Mouse (Mus musculus): ENCODE data around the gene Mgrn1. TPM values are rescaled to one million over a fixed set of nuclear protein-coding genes. Genes with fewer than 3 reads are reported as not detected.

Gene Mgrn1
- polyA plus RNA-seq, 1 experiment from 2014 or later = 30.4 TPM

DNA sequence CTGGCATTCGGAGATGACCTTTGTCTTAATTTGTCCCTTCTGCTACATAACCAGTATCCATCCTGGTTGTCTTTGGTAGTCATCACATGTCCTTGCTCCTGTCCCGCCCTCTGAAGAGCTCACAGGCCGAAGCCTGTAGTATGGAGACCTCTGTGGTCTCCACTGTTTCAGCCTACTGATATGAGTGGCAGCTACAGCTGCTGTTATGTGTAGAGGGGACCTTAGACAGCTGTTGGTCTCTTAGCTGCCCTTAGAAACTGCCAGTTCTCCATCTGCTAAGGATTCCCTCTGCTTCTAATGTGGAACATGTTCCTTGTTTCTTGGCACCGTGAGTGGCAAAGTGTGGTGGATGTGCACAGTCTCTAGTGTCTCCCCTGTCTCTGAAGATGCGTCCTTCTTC lies 37.9 kb downstream of the Mgrn1 start:
- Histone ChIP-seq H3K4me2 (ENCODE audit: low read depth, low read length) (no peak overlapping the region), H3K4me3 (ENCODE audit: low read depth, low read length) (no peak overlapping the region), H3K27me3 (ENCODE audit: control insufficient read depth, insufficient read depth, low read depth, low read length) (no peaks in the 10 kb centered on the region), H3K27ac (ENCODE audit: low read length) (no peak overlapping the region), H3K36me3 (ENCODE audit: control insufficient read depth, insufficient read depth) (peaks cover 6% of the 10 kb centered on the region), H3K9me3 (replicated peaks; ENCODE audit: control insufficient read depth, low read length) (no peaks in the 10 kb centered on the region), H3K9ac (ENCODE audit: low read depth, low read length) (no peak overlapping the region), H3K4me1 (ENCODE audit: control insufficient read depth, low read depth, low read length) (no peaks in the 10 kb centered on the region; the same call in 1 of the 2 replicates)
- WGBS (ENCODE audit: insufficient replicate concordance) = 69% methylated on average over 5 of the region's 5 CpGs
- ATAC-seq (ENCODE audit: low read depth) = no peak

DNA sequence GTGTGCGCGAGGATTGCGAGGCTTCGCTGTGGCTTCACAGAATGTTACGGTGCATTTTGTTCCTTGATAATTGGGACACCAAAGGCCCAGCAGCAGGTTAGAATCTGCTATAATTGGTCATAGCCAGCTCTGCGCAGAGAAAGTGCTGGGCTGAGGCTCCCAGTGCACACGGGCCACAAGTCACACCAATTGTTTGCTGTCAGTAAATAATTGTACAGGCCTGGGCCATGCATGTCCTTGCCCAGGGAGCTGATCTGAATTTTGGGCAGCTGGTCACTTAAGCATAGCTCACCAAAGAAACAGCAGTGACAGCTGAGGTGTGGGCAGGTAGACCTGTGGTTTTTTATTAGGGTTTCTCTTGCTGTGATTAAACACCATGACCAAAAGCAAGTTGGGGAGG lies 41.9 kb downstream of the Mgrn1 start:
- Histone ChIP-seq H3K9me3 (replicated peaks; ENCODE audit: control insufficient read depth, low read length) (no peaks in the 10 kb centered on the region), H3K27me3 (ENCODE audit: control insufficient read depth, insufficient read depth, low read depth, low read length) (no peaks in the 10 kb centered on the region), H3K4me1 (ENCODE audit: control insufficient read depth, low read depth, low read length) (peaks cover 6% of the 10 kb centered on the region), H3K4me3 (ENCODE audit: low read depth, low read length) (no peak overlapping the region), H3K27ac (ENCODE audit: low read length) (peak overlapping the region; percentile 47), H3K9ac (ENCODE audit: low read depth, low read length) (no peak overlapping the region), H3K36me3 (ENCODE audit: control insufficient read depth, insufficient read depth) (peaks cover 10% of the 10 kb centered on the region), H3K4me2 (ENCODE audit: low read depth, low read length) (no peak overlapping the region)
- ATAC-seq (ENCODE audit: low read depth) = peak; percentile 71
- WGBS (ENCODE audit: insufficient replicate concordance) = 83% methylated on average over 7 of the region's 7 CpGs

DNA sequence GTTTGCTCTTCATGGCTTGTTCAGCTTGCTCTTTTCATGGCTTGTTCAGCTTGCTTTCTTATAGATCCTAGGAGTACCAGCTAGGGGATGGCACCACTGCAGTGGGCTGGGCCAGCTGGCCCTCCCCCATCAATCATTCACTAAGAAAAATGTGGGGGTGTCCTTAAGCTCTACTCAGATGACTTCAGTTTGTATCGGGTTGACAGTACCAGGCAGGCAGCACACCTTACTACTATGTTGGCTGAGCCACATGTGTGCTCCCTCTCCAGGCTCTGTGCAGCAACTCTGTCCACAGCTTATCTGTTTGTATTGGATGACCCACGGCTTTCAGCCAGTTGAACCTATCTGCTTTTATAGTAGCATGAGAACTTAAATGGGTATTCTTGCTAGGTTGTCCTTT lies 42.4 kb downstream of the Mgrn1 start:
- 50% methylated on average over 2 of the region's 2 CpGs for WGBS (ENCODE audit: insufficient replicate concordance)
- Histone ChIP-seq H3K9ac (ENCODE audit: low read depth, low read length) (no peak overlapping the region), H3K4me2 (ENCODE audit: low read depth, low read length) (no peak overlapping the region), H3K36me3 (ENCODE audit: control insufficient read depth, insufficient read depth) (peaks cover 10% of the 10 kb centered on the region), H3K4me1 (ENCODE audit: control insufficient read depth, low read depth, low read length) (peaks cover 6% of the 10 kb centered on the region), H3K27ac (ENCODE audit: low read length) (peak overlapping the region; percentile 47; the same call in 1 of the 2 replicates), H3K4me3 (ENCODE audit: low read depth, low read length) (no peak overlapping the region), H3K9me3 (replicated peaks; ENCODE audit: control insufficient read depth, low read length) (no peaks in the 10 kb centered on the region), H3K27me3 (ENCODE audit: control insufficient read depth, insufficient read depth, low read depth, low read length) (no peaks in the 10 kb centered on the region)
- peak; percentile 45 for ATAC-seq (ENCODE audit: low read depth)

DNA sequence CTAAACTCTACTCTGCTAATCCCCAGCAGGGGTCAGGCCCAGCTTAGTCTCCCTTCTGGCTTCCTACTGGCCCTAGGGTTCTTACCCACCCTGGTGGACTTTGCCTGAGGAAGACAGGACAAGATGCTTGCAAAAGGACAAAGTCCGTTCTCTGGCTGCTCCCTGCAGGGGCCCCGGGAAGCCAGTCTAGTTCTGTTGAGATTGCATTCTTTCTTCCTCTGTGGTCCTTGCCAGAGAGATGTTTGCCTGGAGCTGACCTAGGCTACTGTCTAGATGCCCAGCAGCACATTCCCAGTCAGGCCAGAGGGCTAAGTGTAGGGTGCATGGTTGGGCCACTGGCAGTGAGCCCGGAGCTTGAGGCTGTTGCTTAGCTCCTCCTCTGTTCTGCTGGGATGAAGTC lies 46.4 kb downstream of the Mgrn1 start:
- peaks cover 7% of the 10 kb centered on the region for H3K36me3 ChIP-seq (ENCODE audit: control insufficient read depth, insufficient read depth)
- no peaks in the 10 kb centered on the region for H3K27me3 ChIP-seq (ENCODE audit: control insufficient read depth, insufficient read depth, low read depth, low read length)
- no peak overlapping the region for H3K4me3 ChIP-seq (ENCODE audit: low read depth, low read length)
- H3K27ac ChIP-seq (ENCODE audit: low read length) = no peak overlapping the region
- 70% methylated on average over 3 of the region's 3 CpGs for WGBS (ENCODE audit: insufficient replicate concordance)
- peaks cover 6% of the 10 kb centered on the region for H3K4me1 ChIP-seq (ENCODE audit: control insufficient read depth, low read depth, low read length)
- ATAC-seq (ENCODE audit: low read depth) = 0 out of 2 replicates have a peak, but pooled peaks have one; percentile 20
- no peaks in the 10 kb centered on the region for H3K9me3 ChIP-seq (replicated peaks; ENCODE audit: control insufficient read depth, low read length)
- H3K9ac ChIP-seq (ENCODE audit: low read depth, low read length) = no peak overlapping the region
- no peak overlapping the region for H3K4me2 ChIP-seq (ENCODE audit: low read depth, low read length)

GRCm38 (mm10) chr16:4935430-4935829 lies 49.4 kb downstream of the Mgrn1 start:
- ATAC-seq (ENCODE audit: low read depth) = no peak
- no peak overlapping the region for H3K27ac ChIP-seq (ENCODE audit: low read length)
- H3K27me3 ChIP-seq (ENCODE audit: control insufficient read depth, insufficient read depth, low read depth, low read length) = no peaks in the 10 kb centered on the region
- WGBS (ENCODE audit: insufficient replicate concordance) = 89% methylated on average over 31 of the region's 31 CpGs
- H3K36me3 ChIP-seq (ENCODE audit: control insufficient read depth, insufficient read depth) = peaks cover 2% of the 10 kb centered on the region
- no peak overlapping the region for H3K4me2 ChIP-seq (ENCODE audit: low read depth, low read length)
- H3K9me3 ChIP-seq (replicated peaks; ENCODE audit: control insufficient read depth, low read length) = no peaks in the 10 kb centered on the region
- H3K4me3 ChIP-seq (ENCODE audit: low read depth, low read length) = no peak overlapping the region
- H3K9ac ChIP-seq (ENCODE audit: low read depth, low read length) = no peak overlapping the region
- peaks cover 13% of the 10 kb centered on the region for H3K4me1 ChIP-seq (ENCODE audit: control insufficient read depth, low read depth, low read length)

GRCm38 (mm10) chr16:4935931-4936703 lies 50.1 kb downstream of the Mgrn1 start:
- H3K9ac ChIP-seq (ENCODE audit: low read depth, low read length) = no peak overlapping the region
- H3K9me3 ChIP-seq (replicated peaks; ENCODE audit: control insufficient read depth, low read length) = no peaks in the 10 kb centered on the region
- H3K4me1 ChIP-seq (ENCODE audit: control insufficient read depth, low read depth, low read length) = peaks cover 13% of the 10 kb centered on the region
- no peak overlapping the region for H3K4me2 ChIP-seq (ENCODE audit: low read depth, low read length)
- ATAC-seq (ENCODE audit: low read depth) = no peak
- no peak overlapping the region for H3K4me3 ChIP-seq (ENCODE audit: low read depth, low read length)
- WGBS (ENCODE audit: insufficient replicate concordance) = 56% methylated on average over 10 of the region's 10 CpGs
- peaks cover 2% of the 10 kb centered on the region for H3K36me3 ChIP-seq (ENCODE audit: control insufficient read depth, insufficient read depth)
- no peak overlapping the region for H3K27ac ChIP-seq (ENCODE audit: low read length)
- no peaks in the 10 kb centered on the region for H3K27me3 ChIP-seq (ENCODE audit: control insufficient read depth, insufficient read depth, low read depth, low read length)

DNA sequence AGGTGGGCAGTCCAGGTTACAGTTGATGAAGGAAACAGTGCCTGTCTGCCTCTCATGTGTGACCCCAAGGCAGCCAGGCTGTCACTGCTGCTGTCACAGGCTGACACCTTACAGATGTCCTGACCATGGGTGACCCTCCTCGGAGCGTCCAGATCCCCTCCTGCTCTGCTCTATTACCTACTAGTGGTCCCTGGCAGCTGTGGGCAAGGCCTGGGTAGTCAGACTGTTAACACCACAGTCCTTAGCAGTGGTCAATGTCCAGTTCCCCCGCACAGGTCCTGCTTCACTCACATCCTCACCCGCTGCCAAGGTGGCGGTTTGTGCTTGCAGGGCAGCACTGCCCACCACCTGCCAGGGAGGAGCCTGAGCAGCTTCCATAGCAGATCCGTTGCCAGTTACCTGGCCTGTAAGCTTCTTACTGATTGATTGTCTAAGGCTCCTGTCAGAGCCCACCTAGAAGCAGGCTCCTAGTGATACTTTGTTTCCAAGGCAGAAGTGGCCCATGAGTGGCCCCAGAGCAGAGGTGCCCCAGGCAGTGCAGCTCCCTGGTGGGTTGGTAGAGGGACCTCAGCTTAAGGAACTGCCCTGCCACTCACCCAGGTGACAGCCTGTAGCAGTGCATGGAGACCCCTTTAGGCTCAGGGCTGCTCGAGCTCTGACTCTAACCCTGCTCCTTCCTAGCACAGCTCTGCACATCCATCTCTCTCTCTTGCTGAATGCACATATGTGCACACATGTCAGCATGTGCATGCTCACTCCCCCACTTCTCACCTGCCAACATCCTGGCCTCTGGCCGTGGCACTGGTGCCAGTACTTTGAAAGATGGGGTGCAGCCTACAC lies 51.5 kb downstream of the Mgrn1 start:
- Histone ChIP-seq H3K27me3 (ENCODE audit: control insufficient read depth, insufficient read depth, low read depth, low read length) (no peaks in the 10 kb centered on the region), H3K4me2 (ENCODE audit: low read depth, low read length) (no peak overlapping the region), H3K4me1 (ENCODE audit: control insufficient read depth, low read depth, low read length) (peaks cover 7% of the 10 kb centered on the region), H3K27ac (ENCODE audit: low read length) (no peak overlapping the region), H3K36me3 (ENCODE audit: control insufficient read depth, insufficient read depth) (peaks cover 14% of the 10 kb centered on the region), H3K4me3 (ENCODE audit: low read depth, low read length) (no peak overlapping the region), H3K9me3 (replicated peaks; ENCODE audit: control insufficient read depth, low read length) (no peaks in the 10 kb centered on the region), H3K9ac (ENCODE audit: low read depth, low read length) (no peak overlapping the region)
- 74% methylated on average over 8 of the region's 8 CpGs for WGBS (ENCODE audit: insufficient replicate concordance)
- ATAC-seq (ENCODE audit: low read depth) = no peak

DNA sequence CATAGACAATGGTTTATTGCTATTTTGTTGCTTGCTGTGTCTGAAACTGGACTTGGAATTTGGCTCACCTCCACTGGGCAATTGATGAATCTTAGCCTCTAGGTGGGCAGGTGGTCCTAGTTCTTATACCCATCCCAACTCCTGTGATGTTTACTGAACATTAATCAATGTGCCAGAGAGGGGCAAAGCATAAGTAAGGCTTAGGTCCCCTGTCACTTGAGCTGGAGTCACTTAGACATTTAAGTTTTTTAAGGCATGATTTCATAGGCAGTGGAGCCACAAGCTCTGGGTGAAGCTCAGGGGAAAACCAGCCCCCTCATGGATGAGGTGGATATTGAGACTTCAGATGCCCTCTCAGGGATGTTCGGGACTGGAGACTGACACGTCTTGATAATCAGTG lies 52.4 kb downstream of the Mgrn1 start, which contains the start of gene Nudt16l1:
TSS of gene Nudt16l1 (plus strand) at position 301 of the 400 bp plus-strand sequence.
- peak within 1 kb of the TSS; percentile 94 for H3K4me2 ChIP-seq (ENCODE audit: low read depth, low read length)
- H3K4me1 ChIP-seq (ENCODE audit: control insufficient read depth, low read depth, low read length) = peaks cover 7% of the 10 kb centered on the region
- H3K27ac ChIP-seq (ENCODE audit: low read length) = peak within 1 kb of the TSS; percentile 81
- WGBS (ENCODE audit: insufficient replicate concordance) = 8% methylated on average over 2 of the region's 2 CpGs
- peak within 1 kb of the TSS; percentile 83 for H3K4me3 ChIP-seq (ENCODE audit: low read depth, low read length)
- ATAC-seq (ENCODE audit: low read depth) = no peak
- peaks cover 19% of the 10 kb centered on the region for H3K36me3 ChIP-seq (ENCODE audit: control insufficient read depth, insufficient read depth)
- no peaks in the 10 kb centered on the region for H3K9me3 ChIP-seq (replicated peaks; ENCODE audit: control insufficient read depth, low read length)
- H3K27me3 ChIP-seq (ENCODE audit: control insufficient read depth, insufficient read depth, low read depth, low read length) = no peaks in the 10 kb centered on the region
- peak within 1 kb of the TSS; percentile 83 for H3K9ac ChIP-seq (ENCODE audit: low read depth, low read length)

- ATAC-seq (ENCODE audit: low read depth) = peak; percentile 91
- no peaks in the 10 kb centered on the region for H3K27me3 ChIP-seq (ENCODE audit: control insufficient read depth, insufficient read depth, low read depth, low read length)
- H3K9ac ChIP-seq (ENCODE audit: low read depth, low read length) = peak overlapping the region; percentile 83
- WGBS (ENCODE audit: insufficient replicate concordance) = under 1% methylated on average over 28 of the region's 28 CpGs
- H3K4me3 ChIP-seq (ENCODE audit: low read depth, low read length) = peak overlapping the region; percentile 83
- H3K27ac ChIP-seq (ENCODE audit: low read length) = peak overlapping the region; percentile 81
- H3K4me1 ChIP-seq (ENCODE audit: control insufficient read depth, low read depth, low read length) = peaks cover 7% of the 10 kb centered on the region
- H3K4me2 ChIP-seq (ENCODE audit: low read depth, low read length) = peak overlapping the region; percentile 94
- peaks cover 18% of the 10 kb centered on the region for H3K36me3 ChIP-seq (ENCODE audit: control insufficient read depth, insufficient read depth)
- no peaks in the 10 kb centered on the region for H3K9me3 ChIP-seq (replicated peaks; ENCODE audit: control insufficient read depth, low read length)
These were observed 52.9 kb downstream of the Mgrn1 start for GRCm38 (mm10) chr16:4938989-4939388.
